Mouse (Mus musculus): ENCODE measurements at regions not wholly inside any gene's neighbourhood (a gene's known extent, or its start where the extent isn't known, plus 50 kb on each side); places are given as distances from the start of the nearest gene placed in this dataset.
"Not testable (repeated sequence)": the region's sequence is repeated elsewhere in the genome, so short reads cannot be mapped to it uniquely, and the experiment has no call there.

GRCm38 (mm10) chr3:40282926-40283325, 248.2 kb upstream of the Intu start:
- intact Hi-C loops (cut with DNase I): no loop called here

GRCm38 (mm10) chr3:40286959-40287710, 244.0 kb upstream of the Intu start:
- intact Hi-C loops (cut with DNase I): no loop called here
- no peak for DNase-seq

More at GRCm38 (mm10) chr3:40282926-40283325, 248.2 kb upstream of the Intu start:
- no peak for DNase-seq

GRCm38 (mm10) chr3:40297120-40297519, 234.0 kb upstream of the Intu start:
- intact Hi-C loops (cut with DNase I): no loop called here
- DNase-seq: no peak

GRCm38 (mm10) chr3:40320319-40320718, 210.8 kb upstream of the Intu start:
- intact Hi-C loops (cut with DNase I): no loop called here
- DNase-seq: no peak

GRCm38 (mm10) chr3:40325872-40326803, 204.9 kb upstream of the Intu start:
- intact Hi-C loops (cut with DNase I): no loop called here
- DNase-seq: no peak

GRCm38 (mm10) chr3:40339492-40340030, 191.5 kb upstream of the Intu start:
- intact Hi-C loops (cut with DNase I): no loop called here
- DNase-seq: no peak

- intact Hi-C loops (cut with DNase I): no loop called here
- no peak for DNase-seq
Measured at GRCm38 (mm10) chr3:40355103-40355502, 176.0 kb upstream of the Intu start.

- intact Hi-C loops (cut with DNase I): no loop called here
- no peak for DNase-seq
Measured at GRCm38 (mm10) chr3:40368421-40368820, 162.7 kb upstream of the Intu start.

GRCm38 (mm10) chr3:40371411-40371810, 159.7 kb upstream of the Intu start:
- DNase-seq: no peak
- intact Hi-C loops (cut with DNase I): no loop called here

- intact Hi-C loops (cut with DNase I); DNase-seq: not testable (repeated sequence)
Measured at GRCm38 (mm10) chr3:40376220-40376619, 154.9 kb upstream of the Intu start.

GRCm38 (mm10) chr3:40377416-40377815, 153.7 kb upstream of the Intu start:
- peak; percentile 17 to 25 for DNase-seq
- intact Hi-C loops (cut with DNase I): no loop called here

- intact Hi-C loops (cut with DNase I): no loop called here
- DNase-seq: no peak
Measured at GRCm38 (mm10) chr3:40379063-40379462, 152.0 kb upstream of the Intu start.

GRCm38 (mm10) chr3:40391631-40392030, 139.5 kb upstream of the Intu start:
- peak in 1 of 2 experiments; percentile 15 for DNase-seq

GRCm38 (mm10) chr3:40398184-40398583, 132.9 kb upstream of the Intu start:
- intact Hi-C loops (cut with DNase I): no loop called here
- DNase-seq: no peak

More at GRCm38 (mm10) chr3:40391631-40392030, 139.5 kb upstream of the Intu start:
- intact Hi-C loops (cut with DNase I): loop anchor here (2.0 kb wide), 1 partner anchor 1507 kb away; no protein-coding TSS in a partner anchor

- DNase-seq: no peak
Measured at GRCm38 (mm10) chr3:40403402-40403801, 127.7 kb upstream of the Intu start.

GRCm38 (mm10) chr3:40405095-40405948, 125.8 kb upstream of the Intu start:
- no peak for DNase-seq
- intact Hi-C loops (cut with DNase I): no loop called here

More at GRCm38 (mm10) chr3:40403402-40403801, 127.7 kb upstream of the Intu start:
- intact Hi-C loops (cut with DNase I): no loop called here

GRCm38 (mm10) chr3:40405949-40406236, 125.2 kb upstream of the Intu start:
- intact Hi-C loops (cut with DNase I): no loop called here
- DNase-seq: no peak

GRCm38 (mm10) chr3:40408921-40409488, 122.1 kb upstream of the Intu start:
- intact Hi-C loops (cut with DNase I): no loop called here

GRCm38 (mm10) chr3:40410749-40411310, 120.3 kb upstream of the Intu start:
- intact Hi-C loops (cut with DNase I): no loop called here
- no peak for DNase-seq

More at GRCm38 (mm10) chr3:40408921-40409488, 122.1 kb upstream of the Intu start:
- DNase-seq: no peak

All from gastrocnemius, postnatal 36 days (tissue).